16 mouse cellular contexts compared by ENCODE assay signal in genomic region chr11:61687595-61687994, GRCm38 (mm10). TPM values are rescaled to one million over a fixed set of nuclear protein-coding genes. Genes with fewer than 3 reads are reported as not detected.
DNase-seq lines count a peak whose midpoint lies in the region; ATAC-seq and TF ChIP-seq lines count a peak whose summit lies in the region.
"Had no signal": no experiment of that assay in that cellular context is flagged by ENCODE, and none has a peak within 500 bp of the region (broad histone marks: within the 10 kb centered on the region; RNA-seq: fewer than 3 reads in every experiment).

No protein-coding gene starts in this region.

- H3K4me2 ChIP-seq in heart, embryonic 13.5 days = no peak overlapping the region
- H3K4me2 ChIP-seq in liver, embryonic 13.5 days = peak overlapping the region; percentile 91

- no peak for TF ChIP-seq CTCF in heart, adult 2 months (IDR thresholded peaks at IDR 0.05)

- H3K79me2 ChIP-seq in heart, adult 2 months (replicated peaks; ENCODE audit: control insufficient read depth, insufficient read depth, low read length) = no peaks in the 10 kb centered on the region

- peak overlapping the region; percentile 2; the same call in 1 of the 2 replicates for H3K27ac ChIP-seq in heart, embryonic 13.5 days (replicated peaks)
- no peak overlapping the region for H3K27ac ChIP-seq in heart, adult 2 months
- peak overlapping the region; percentile 87; the same call in 1 of the 2 replicates for H3K27ac ChIP-seq in liver, embryonic 13.5 days

- H3K9me3 ChIP-seq in heart, embryonic 13.5 days = no peaks in the 10 kb centered on the region
- no peaks in the 10 kb centered on the region for H3K9me3 ChIP-seq in liver, embryonic 13.5 days (replicated peaks)

- ATAC-seq in heart, embryonic 13.5 days (ENCODE audit: extremely low read depth, insufficient number of reproducible peaks, low FRiP score, low TSS enrichment) = no peak
- ATAC-seq in liver, embryonic 13.5 days (ENCODE audit: low read depth) = peak; percentile 22
- ATAC-seq: forebrain, embryonic 16.5 days had no signal

- no peak overlapping the region for H3K4me3 ChIP-seq in heart, embryonic 13.5 days
- no peak overlapping the region for H3K4me3 ChIP-seq in heart, adult 2 months
- peak overlapping the region; percentile 75 for H3K4me3 ChIP-seq in liver, embryonic 13.5 days (replicated peaks)

- 25% methylated on average over 2 of the region's 2 CpGs for WGBS in heart, embryonic 13.5 days
- 81% methylated on average over 2 of the region's 2 CpGs for WGBS in heart, adult 2 months
- WGBS in liver, embryonic 13.5 days (ENCODE audit: insufficient replicate concordance) = 33% methylated on average over 2 of the region's 2 CpGs

- H3K27me3 ChIP-seq in heart, embryonic 13.5 days (replicated peaks) = peaks cover 30% of the 10 kb centered on the region
- H3K27me3 ChIP-seq in heart, adult 2 months (ENCODE audit: control insufficient read depth, insufficient read depth, low read length) = peaks cover 4% of the 10 kb centered on the region; the same call in 1 of the 2 replicates
- peaks cover 13% of the 10 kb centered on the region for H3K27me3 ChIP-seq in liver, embryonic 13.5 days

- TF ChIP-seq POLR2A in heart, adult 2 months (IDR thresholded peaks at IDR 0.05; ENCODE audit: insufficient read depth, low read depth, low read length) = no peak

- H3K36me3 ChIP-seq in heart, embryonic 13.5 days = no peaks in the 10 kb centered on the region
- H3K36me3 ChIP-seq in heart, adult 2 months (ENCODE audit: control insufficient read depth, insufficient read depth, low read length) = no peaks in the 10 kb centered on the region
- peaks cover 18% of the 10 kb centered on the region; the same call in 1 of the 2 replicates for H3K36me3 ChIP-seq in liver, embryonic 13.5 days

- TF ChIP-seq EP300 in heart, adult 2 months (IDR thresholded peaks at IDR 0.05; ENCODE audit: insufficient read depth, low read depth, low read length) = no peak

- intact Hi-C loops in heart, adult 2 months (cut with DNase I) = no loop called here

- H3K4me1 ChIP-seq in heart, embryonic 13.5 days = peaks cover 66% of the 10 kb centered on the region
- H3K4me1 ChIP-seq in heart, adult 2 months (ENCODE audit: control insufficient read depth, insufficient read depth, low read length) = peaks cover 3% of the 10 kb centered on the region
- peaks cover 68% of the 10 kb centered on the region for H3K4me1 ChIP-seq in liver, embryonic 13.5 days (replicated peaks)

- no peak for DNase-seq in heart, adult 2 months
- DNase-seq in 3134 (ENCODE audit: extremely low read depth, insufficient read length, low spot score) = peak; percentile 65
- DNase-seq in c-Kit-positive CD71-positive TER-119-positive erythroid progenitor cells, embryonic 14.5 days (ENCODE audit: low spot score) = peak; percentile 15
- no peak for DNase-seq in liver, embryonic 13.5 days
- DNase-seq in adrenal gland, adult 2 months = no peak
- no peak for DNase-seq in lung, postnatal 10 days
- no peak for DNase-seq in layer of hippocampus, adult 11-12 months (ENCODE audit: low spot score)
- DNase-seq: cerebellum, adult 9-11 months; thymus, adult 2 months had no signal

- no peak overlapping the region for H3K9ac ChIP-seq in heart, embryonic 13.5 days
- no peak overlapping the region for H3K9ac ChIP-seq in heart, adult 2 months (ENCODE audit: low read depth, low read length)
- peak overlapping the region; percentile 84; the same call in 1 of the 2 replicates for H3K9ac ChIP-seq in liver, embryonic 13.5 days

RNA-seq across cellular contexts. Expression of gene Fam83g, which starts 3.7 kb away (rescaled TPM):
- polyA plus RNA-seq in heart, embryonic 13.5 days (2015; fragmentation: Nextera tagmentation; extraction: Ambion mirVana) = 1.5 and 1.6 TPM in 2 replicates
- under 1 TPM; 0.26 to 0.30 TPM for total RNA-seq in heart, adult 2 months (2021)
- 0.20 and 0.29 TPM in 2 replicates for polyA plus RNA-seq in heart, adult 2 months (2012; rRNA removed)
- polyA plus RNA-seq in liver, embryonic 13.5 days (2015; fragmentation: Nextera tagmentation; extraction: Ambion mirVana) = 5.4 and 5.5 TPM in 2 replicates
- 1 to 10 TPM in 1 of 2 experiments, under 1 TPM in 1; 0.78 to 2.7 TPM for total RNA-seq in adrenal gland, adult 2 months (2021)
- 1.7 and 2.1 TPM in 2 replicates for polyA plus RNA-seq in adrenal gland, adult 2 months (2012; rRNA removed)
- total RNA-seq: megakaryocyte progenitor cell, adult 5-6 weeks had no signal
- polyA plus RNA-seq: C2C12 had no signal

RNA-seq across cellular contexts. Expression of gene Slc5a10, which starts 33.0 kb away (rescaled TPM):
- 0.07 TPM in 1 of 2 replicates, not detected in the other for polyA plus RNA-seq in heart, embryonic 13.5 days (2015; fragmentation: Nextera tagmentation; extraction: Ambion mirVana)
- total RNA-seq in heart, adult 2 months (2021) = not detected
- 0.09 TPM in 1 of 2 replicates, not detected in the other for polyA plus RNA-seq in heart, adult 2 months (2012; rRNA removed)
- polyA plus RNA-seq in liver, embryonic 13.5 days (2015; fragmentation: Nextera tagmentation; extraction: Ambion mirVana) = not detected in 2 replicates
- total RNA-seq in adrenal gland, adult 2 months (2021) = under 1 TPM; 0.14 to 0.24 TPM
- 0.07 and 0.10 TPM in 2 replicates for polyA plus RNA-seq in adrenal gland, adult 2 months (2012; rRNA removed)
- total RNA-seq: adrenal gland, adult 18-20 months; liver, adult 2 months; megakaryocyte progenitor cell, adult 5-6 weeks had no signal
- polyA plus RNA-seq: C2C12; forebrain, embryonic 16.5 days; liver, adult 2 months; neural tube, embryonic 14.5 days had no signal

RNA-seq across cellular contexts. Expression of gene Grap, which starts 34.5 kb away (rescaled TPM):
- polyA plus RNA-seq in heart, embryonic 13.5 days (2015; fragmentation: Nextera tagmentation; extraction: Ambion mirVana) = 10.5 and 11.2 TPM in 2 replicates
- total RNA-seq in heart, adult 2 months (2021) = 10 to 100 TPM; 10.6 to 11.3 TPM
- 10.5 and 11.7 TPM in 2 replicates for polyA plus RNA-seq in heart, adult 2 months (2012; rRNA removed)
- 4.8 and 5.0 TPM in 2 replicates for polyA plus RNA-seq in liver, embryonic 13.5 days (2015; fragmentation: Nextera tagmentation; extraction: Ambion mirVana)
- total RNA-seq in adrenal gland, adult 2 months (2021) = 10 to 100 TPM in 1 of 2 experiments, 1 to 10 TPM in 1; 5.4 to 10.7 TPM
- 10.4 and 12.4 TPM in 2 replicates for polyA plus RNA-seq in adrenal gland, adult 2 months (2012; rRNA removed)

Comparison
In these comparisons a context has a peak if more than half of its experiments do, and no peak if none do; other contexts are left out.
1. DNase-seq: peak in 3134 (single experiment) and c-Kit-positive CD71-positive TER-119-positive erythroid progenitor cells, embryonic 14.5 days (single experiment); none in heart, adult 2 months (0 of 2), liver, embryonic 13.5 days (single experiment), adrenal gland, adult 2 months (single experiment), lung, postnatal 10 days (single experiment) and layer of hippocampus, adult 11-12 months (single experiment).